Mouse (Mus musculus) retina, postnatal 1 day (tissue): Measurements from ENCODE around the gene Ppp1r12b.
A peak's percentile ranks its signal among the peaks of the same experiment; 100 is the strongest.

ENCODE experiments used
- DNase-seq: peaks from one replicate; pipeline ENCODE4 v3.0.0-alpha.2; 2012

Gene Ppp1r12b

GRCm38 (mm10) chr1:134955637-134956176 is at the start of gene Ppp1r12b:
TSS of gene Ppp1r12b (minus strand) at chr1:134955942.
- DNase-seq, result peak; percentile 99

DNA sequence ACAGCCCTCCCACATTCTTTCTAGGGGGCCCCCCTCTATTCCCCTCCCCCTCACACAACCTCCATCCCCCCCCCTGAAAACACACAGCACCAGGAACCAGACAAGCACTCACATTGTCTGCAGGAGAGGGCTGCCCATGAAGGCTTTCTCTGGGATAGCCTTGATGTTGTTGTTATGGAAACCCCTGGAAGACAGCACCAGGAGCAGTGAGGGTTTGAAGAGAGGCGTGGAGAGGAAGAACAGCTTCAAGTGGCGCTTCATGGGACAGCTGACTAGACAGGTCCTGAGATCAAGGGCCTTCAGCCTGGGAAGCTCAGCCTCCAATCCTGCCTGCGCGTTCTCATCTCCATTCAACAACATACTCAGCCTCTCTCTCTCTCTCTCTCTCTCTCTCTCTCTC is 47.6 kb upstream of the Ppp1r12b start:
- DNase-seq, result no peak

- DNase-seq, result no peak
These were observed 44.8 kb upstream of the Ppp1r12b start for GRCm38 (mm10) chr1:135000527-135000926.

DNA sequence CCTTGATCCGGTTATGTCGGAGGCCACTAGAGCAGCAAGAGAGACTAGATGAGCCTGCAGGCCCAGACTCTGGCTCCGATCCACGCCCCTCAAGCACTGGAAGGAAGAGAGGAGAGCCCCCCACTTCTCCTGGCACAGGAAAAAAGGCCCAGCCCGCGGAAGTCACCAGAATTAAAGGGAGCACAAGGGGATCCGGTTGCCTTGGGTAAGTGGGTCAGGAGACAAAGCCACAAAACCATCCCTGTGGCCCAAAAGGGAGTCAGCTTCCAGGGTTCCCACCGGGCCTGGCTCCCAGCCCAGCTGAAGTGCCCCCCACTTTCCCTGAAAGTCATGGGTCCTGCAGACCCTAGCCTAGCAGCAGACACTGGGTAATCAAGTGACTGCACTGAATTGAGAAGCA is 42.5 kb upstream of the Ppp1r12b start:
- DNase-seq, result no peak

DNA sequence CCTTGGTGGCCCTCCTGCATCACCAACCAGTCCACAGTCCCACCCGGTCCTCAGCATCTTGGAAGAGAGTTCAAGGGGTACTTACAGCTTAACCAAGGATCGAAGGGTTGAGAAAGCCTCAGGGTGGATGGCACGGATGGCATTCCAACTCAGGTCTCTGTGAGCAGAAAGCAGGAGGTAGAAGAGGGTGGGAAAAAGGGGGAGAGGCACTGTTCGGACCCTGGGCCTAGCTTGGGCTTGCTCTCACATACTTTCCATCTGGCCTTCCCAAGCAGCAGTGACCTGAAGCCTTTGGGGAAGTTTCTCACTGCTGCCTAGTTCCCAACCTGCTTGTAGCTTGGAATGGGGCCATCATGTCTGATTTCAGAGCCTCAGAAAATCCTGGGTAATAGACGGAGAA is 41.8 kb upstream of the Ppp1r12b start:
- no peak for DNase-seq

- no peak for DNase-seq
These were observed 40.7 kb upstream of the Ppp1r12b start for GRCm38 (mm10) chr1:134996471-134996870.

GRCm38 (mm10) chr1:134995954-134996353 is 40.2 kb upstream of the Ppp1r12b start:
- DNase-seq, result peak; percentile 29

- peak; percentile 52 for DNase-seq
These were observed 39.7 kb upstream of the Ppp1r12b start for GRCm38 (mm10) chr1:134995437-134995836.

DNA sequence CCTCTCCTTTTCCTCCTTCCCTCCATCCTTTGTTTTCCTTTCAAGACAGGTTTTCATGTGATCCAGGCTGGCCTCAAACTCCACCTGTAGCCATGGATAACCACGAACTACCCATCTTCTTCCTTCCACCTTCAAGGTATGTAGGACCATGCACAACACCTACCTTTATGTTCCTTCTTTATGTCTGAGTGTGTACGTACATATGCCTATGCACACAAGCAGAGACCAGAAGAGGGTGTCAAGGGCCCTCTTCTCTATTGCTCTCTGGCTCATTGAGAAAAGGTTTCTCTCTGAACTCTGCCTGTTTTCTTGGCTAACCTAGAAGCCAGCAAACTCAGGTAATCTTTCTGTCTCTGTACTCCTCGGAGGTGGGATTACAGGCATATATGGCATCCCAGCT is 39.0 kb upstream of the Ppp1r12b start:
- no peak for DNase-seq

- DNase-seq, result no peak
These were observed 36.4 kb upstream of the Ppp1r12b start for GRCm38 (mm10) chr1:134992046-134992645.

GRCm38 (mm10) chr1:134989372-134989771 is 33.6 kb upstream of the Ppp1r12b start:
- peak; percentile 89 for DNase-seq

GRCm38 (mm10) chr1:134987962-134988341 is 32.2 kb upstream of the Ppp1r12b start:
- DNase-seq, result no peak

DNA sequence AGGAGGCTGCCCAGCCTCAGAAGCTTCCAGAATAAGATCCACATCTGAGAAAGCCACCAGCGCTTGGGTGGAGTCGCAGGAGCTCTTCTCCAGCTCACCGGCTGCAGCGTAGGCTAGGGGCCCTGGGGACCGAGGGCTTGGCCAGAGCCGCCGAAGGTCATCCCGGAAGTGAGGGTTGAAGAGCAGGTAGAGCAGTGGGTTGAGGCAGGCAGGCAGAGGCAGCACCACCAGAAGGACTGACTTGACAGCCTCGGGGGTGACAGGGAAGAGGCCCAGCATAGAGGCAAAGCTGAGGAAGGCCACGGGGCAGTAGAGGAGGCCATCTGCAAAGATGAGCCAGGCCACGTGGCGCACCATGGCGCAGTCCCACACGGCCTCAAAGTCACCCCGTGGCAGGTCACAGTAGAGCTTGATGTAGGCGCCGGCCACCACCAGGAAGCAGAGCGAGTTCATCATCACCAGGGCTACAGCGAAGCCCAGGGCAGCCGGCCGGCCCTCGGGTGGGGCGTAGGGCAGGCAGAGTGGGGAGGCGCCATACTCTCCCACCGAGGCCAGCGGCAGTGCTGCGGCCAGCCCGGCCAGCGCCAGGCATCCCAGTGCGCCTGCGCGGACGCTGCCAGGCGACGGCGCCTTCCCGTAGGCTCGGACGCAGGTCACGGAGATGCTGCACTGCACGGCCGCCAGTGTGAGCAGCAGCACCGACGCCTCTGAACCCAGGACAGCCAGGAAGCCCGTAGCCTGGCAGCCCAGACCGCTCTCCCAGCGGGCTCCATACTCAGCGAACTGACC is 31.6 kb upstream of the Ppp1r12b start:
- peak; percentile 87 for DNase-seq

DNA sequence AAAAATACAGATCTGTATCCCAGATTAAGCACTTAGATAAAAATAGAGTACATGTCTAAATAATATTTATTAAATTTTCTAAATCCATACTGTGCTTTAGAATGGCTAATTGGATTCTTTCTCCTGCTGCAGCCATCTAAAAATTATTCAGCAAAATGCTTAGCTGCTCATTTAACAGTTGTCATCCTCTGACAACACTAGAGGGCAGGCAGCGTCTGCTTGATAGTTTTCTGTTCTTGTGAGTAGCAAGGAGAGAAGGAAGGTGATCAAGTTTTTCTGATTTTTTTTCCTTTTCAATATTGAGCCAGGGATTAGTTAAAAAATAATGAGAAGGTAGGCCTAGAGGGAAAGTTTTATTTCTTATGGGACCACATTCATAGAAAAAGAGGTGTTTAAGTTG is 17.2 kb upstream of the Ppp1r12b start:
- DNase-seq, result no peak

- no peak for DNase-seq
These were observed 9.7 kb upstream of the Ppp1r12b start for GRCm38 (mm10) chr1:134965430-134965829.

DNA sequence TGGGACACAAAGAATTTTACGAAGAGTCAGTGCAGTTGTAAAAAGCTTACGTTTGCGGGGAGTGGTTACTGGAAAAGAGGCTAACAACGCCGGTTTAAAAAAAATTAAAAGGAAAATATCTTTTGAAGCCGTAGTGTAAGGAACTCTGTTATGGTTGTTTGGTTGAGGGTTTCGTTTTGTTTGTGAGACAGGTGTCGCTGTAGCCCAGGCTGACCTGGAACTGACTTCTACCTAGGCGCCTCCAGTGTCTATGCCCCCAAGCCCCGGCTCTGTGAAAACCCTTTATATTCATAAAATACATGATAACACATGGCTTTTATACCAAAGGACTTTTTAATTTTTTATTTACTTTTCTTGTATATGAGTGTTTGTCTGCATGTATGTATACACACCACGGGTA is 7.1 kb upstream of the Ppp1r12b start:
- no peak for DNase-seq

- peak; percentile 97 for DNase-seq
These were observed 6.5 kb upstream of the Ppp1r12b start, which contains the start of gene Ube2t for GRCm38 (mm10) chr1:134962053-134962803. TSS of gene Ube2t (plus strand) at chr1:134962565.

DNA sequence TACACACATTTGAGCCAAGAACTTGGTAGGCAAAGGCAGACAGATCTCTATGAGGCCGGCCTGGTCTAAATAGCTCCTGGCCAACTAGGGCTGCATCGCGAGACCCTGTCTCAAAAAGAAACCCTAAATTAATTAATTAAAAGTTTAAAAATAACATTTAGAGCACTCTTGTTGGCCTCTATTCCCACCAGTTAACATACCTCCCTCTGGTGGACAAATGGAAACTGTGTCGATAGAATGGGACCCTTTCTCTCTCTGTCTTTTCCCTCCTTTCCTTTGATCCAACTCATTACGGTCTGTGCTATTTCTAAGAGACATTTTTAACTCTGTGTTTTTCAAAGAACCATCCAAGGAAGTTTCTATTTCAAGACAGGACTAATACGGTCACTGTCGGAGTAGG is 4.9 kb upstream of the Ppp1r12b start:
- DNase-seq, result peak; percentile 22

GRCm38 (mm10) chr1:134955050-134955636 is 599 bp downstream of the Ppp1r12b start:
- DNase-seq, result peak; percentile 48

- DNase-seq, result no peak
These were observed 5.8 kb downstream of the Ppp1r12b start for GRCm38 (mm10) chr1:134949946-134950345.

DNA sequence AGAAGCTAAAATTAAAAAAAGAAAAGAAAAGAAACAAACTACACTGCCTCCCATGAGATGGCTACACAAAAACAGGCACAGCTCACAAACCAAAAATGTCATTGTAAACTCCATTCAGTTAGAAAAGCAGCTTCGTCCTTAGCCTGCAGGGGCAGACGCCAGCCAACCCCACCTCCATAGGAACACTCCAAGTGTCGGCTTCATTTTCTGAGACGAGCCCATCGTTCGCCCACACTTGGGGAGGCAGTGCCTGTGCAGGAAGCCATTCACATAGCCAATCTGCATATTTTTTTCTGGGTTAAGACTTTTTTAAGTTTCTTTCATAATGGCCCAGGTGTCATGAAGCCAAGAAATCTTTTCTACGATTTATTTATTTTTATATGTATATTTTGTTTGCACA is 8.2 kb downstream of the Ppp1r12b start:
- no peak for DNase-seq

- no peak for DNase-seq
These were observed 12.8 kb downstream of the Ppp1r12b start for GRCm38 (mm10) chr1:134942898-134943297.

DNA sequence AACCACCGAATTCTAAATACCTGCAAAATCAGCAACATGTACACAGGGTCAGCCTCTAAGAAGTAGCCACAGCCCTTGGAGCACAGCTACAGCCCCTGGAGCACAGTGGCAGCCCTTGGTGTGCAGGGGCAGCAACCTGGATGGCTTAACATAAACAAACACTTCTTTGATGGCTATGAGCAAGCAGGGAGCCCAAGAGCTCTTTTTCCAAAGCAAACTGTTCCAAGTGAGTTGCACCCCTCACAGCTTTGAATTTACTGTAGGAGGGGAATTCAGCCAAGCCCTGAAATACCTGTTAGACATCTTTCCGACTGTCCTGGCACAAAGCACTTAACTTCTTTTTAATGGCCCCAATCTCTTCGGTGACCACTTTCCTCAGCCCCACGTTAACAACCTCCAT is 14.9 kb downstream of the Ppp1r12b start:
- no peak for DNase-seq
